Mouse (Mus musculus) cerebellum, adult (tissue): ENCODE measurements around the gene Ethe1.
A peak's percentile ranks its signal among the peaks of the same experiment; 100 is the strongest.

Source experiments
- ATAC-seq: cut with Nextera tagmentation; 2 replicates; pipeline ENCODE4 v1.9.2; 2017; ENCODE audit warnings: mild to moderate bottlenecking, moderate library complexity, mixed read lengths; ENCODE audit not compliant: insufficient number of reproducible peaks, low FRiP score, low TSS enrichment

The Ethe1 gene

DNA sequence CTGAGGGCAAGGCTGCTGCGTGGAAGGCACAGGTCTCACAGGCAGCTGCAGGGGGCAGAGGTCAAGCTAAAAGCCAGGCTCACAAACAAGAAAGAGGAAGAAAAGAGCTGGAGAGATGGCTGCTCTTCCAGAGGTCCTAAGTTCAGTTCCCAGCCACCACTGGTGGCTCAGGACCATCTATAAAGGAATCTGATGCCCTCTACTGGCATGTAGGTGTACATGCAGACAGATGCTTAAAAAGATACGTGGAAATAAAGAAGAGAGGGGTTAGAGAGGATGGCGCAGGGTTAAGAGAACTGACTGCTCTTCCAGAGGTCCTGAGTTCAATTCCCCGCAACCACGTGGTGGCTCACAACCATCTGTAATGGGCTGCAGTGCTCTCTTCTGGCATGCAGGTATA lies 14.9 kb upstream of the Ethe1 start:
- no peak for ATAC-seq

DNA sequence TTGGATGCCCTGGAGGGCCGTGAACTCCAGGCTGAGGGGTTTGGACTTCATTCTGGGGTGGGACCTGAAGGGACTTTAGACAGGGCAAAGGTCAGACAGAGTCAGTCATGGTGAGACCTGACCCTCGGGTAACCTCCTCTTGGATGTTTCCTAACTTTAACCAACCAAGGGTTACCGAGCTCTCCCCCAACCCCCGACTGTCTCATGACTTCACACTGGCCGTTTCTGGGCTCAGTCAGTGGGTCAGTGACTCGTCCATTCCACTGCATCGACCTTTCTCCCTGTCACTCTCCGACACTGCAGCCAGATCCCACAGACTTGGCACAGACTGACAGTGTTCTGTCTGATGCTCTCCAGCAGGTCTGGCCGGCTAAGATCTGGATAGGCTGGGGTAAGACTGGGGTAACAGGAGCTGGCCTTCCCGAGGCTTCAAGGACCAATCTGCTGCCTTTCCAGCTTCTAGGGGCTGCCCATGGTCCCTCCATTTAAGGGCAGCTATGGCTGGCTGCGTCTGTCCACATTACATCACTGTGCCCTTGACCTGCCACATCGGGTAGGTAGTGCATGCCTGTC lies 13.0 kb upstream of the Ethe1 start:
- ATAC-seq = no peak

DNA sequence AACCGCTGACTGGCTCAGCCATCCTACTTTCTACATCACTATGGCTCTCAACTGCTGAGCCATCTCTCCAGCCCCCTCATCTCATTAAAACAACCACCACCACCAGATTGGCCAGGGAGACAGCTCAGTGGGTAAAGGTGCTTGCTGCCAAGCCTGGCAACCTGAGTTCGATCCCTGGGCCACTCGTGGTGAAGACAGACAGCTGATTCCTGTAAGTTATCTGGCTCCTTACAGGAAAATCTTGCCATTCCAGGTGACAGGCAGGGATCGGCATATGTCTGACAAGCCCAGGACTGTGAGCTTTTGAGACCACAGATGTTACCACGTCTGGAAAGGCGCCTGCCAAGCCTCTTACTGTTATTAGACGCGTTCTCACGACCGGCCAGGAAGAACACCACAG lies 9.5 kb upstream of the Ethe1 start:
- ATAC-seq = no peak

GRCm38 (mm10) chr7:24584876-24585275 lies 2.5 kb upstream of the Ethe1 start:
- ATAC-seq = no peak

- no peak for ATAC-seq
Measured at GRCm38 (mm10) chr7:24585995-24586394, 1.3 kb upstream of the Ethe1 start.

DNA sequence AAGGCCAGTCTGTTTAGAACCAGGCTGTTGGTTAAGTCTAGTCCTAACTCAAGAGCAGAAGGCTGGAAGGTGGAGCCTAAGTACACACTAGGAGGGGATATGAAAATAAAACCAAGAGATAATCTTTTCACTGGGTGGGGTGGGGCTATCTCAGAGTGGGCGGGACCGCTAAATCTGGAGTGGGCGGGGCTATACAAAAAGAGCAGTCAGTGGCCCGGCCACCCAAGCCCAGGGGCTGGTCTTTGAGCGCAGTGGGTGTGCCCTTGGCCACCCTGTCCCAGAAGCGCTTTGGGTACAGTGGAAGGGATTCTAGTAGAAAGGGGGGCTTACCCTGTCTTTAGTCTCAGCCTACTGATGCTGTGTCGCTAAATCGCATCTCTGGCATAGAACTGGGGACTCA lies 515 bp upstream of the Ethe1 start:
- ATAC-seq = no peak

DNA sequence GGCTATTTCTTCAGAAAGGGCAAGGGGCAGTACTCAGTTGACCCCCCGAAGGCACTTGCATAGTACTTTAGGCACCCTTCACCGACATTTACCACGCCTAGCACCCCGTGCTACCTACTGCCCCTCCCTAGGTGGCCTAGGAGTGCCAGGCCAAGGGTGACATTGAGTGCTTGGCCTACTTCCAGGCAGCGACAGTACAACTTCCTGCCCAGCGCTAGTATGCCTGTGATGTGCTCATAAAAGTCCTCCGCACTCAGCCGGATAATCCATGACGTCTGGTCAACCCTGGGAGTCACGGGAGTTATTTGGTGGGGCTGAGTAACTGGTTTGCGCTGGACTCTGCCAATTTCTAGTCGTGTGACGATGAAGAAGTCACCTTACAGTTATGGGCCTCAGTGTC lies 993 bp downstream of the Ethe1 start:
- ATAC-seq = no peak

- no peak for ATAC-seq
Measured at GRCm38 (mm10) chr7:24591735-24592134, 4.4 kb downstream of the Ethe1 start.

- ATAC-seq = no peak
Measured at GRCm38 (mm10) chr7:24592163-24592562, 4.8 kb downstream of the Ethe1 start.

DNA sequence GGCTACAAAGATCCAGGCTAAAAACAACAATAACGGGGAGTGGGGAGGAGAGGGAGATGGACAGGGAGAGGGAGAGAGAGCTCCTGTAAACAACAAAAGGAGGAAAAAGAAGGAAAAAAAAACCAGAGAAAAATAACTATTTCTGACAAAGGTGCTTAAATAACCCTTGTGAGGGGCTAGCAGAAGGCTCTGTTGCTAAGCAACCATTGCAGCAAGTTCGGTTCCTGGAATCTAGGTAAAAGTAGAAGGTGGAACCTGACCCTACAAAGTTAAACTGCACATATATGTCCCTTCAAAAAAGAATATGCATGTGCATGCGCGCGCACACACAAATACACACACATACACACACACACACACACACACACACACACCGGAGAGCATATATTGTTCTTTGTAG lies 5.4 kb downstream of the Ethe1 start:
- ATAC-seq = no peak

GRCm38 (mm10) chr7:24593621-24594308 lies 6.4 kb downstream of the Ethe1 start:
- ATAC-seq = peak; percentile 87; the same call in 1 of the 2 replicates

- no peak for ATAC-seq
Measured at GRCm38 (mm10) chr7:24594309-24594803, 7.0 kb downstream of the Ethe1 start.

DNA sequence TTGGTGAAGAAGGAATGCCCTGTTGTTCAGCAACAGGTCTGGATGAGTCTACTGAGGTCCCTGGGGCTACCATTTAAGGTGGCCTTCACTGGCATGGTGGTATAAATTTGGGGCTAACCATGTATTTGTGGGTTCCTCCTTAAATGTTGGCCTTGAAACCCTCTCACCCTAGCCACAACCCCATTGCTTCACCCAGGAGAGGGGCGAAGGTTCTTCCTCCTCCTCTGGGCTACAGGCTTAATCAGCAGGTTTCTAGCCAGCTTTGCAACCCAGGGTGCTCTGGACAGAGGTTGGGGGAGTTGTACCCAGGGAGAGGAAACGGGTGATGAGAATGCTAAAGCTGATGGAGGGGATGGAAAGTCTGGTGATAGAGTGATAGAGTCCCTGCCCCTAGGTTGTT lies 8.1 kb downstream of the Ethe1 start:
- ATAC-seq = no peak

GRCm38 (mm10) chr7:24598121-24598520 lies 10.8 kb downstream of the Ethe1 start:
- ATAC-seq = no peak

DNA sequence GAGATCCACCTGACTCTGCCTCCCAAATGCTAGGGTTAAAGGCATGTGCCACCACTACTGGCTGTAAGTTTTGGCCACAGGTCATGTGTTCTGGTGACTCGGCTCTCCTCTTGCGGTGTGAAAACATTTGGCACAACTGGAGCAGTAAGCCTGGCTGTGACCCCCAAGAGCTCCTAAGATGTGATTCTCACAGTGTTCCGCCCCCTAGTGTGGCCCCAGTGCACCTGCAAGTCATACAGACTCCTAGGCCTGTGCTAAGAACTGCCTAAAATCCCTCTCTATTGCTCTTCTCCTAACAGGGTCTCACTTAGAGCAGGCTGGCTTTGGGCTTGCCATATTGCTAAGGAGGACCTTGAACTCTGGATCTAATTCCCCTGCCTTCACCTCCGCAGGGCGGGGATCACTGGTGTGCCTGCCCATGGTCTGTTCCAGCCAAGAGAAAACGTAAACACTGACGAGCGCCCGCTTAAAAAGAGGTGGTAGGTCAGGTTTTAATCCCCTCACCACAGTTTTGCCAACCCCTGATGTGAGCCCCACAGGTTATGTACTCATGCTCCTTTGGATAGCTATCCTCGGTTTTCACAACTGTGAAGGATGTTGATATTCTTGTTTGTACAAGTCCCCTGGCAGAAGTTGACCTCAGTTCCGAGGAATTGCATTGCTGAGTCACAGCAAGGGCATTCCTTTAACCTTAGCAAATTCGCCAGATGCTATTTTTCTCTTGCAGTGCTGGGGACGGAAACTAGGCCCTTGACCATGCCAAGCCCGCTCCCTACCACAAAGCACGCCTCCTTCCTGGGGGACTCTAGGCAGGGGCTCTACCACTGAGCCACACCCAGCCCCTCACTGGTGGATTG lies 12.1 kb downstream of the Ethe1 start:
- ATAC-seq = no peak

DNA sequence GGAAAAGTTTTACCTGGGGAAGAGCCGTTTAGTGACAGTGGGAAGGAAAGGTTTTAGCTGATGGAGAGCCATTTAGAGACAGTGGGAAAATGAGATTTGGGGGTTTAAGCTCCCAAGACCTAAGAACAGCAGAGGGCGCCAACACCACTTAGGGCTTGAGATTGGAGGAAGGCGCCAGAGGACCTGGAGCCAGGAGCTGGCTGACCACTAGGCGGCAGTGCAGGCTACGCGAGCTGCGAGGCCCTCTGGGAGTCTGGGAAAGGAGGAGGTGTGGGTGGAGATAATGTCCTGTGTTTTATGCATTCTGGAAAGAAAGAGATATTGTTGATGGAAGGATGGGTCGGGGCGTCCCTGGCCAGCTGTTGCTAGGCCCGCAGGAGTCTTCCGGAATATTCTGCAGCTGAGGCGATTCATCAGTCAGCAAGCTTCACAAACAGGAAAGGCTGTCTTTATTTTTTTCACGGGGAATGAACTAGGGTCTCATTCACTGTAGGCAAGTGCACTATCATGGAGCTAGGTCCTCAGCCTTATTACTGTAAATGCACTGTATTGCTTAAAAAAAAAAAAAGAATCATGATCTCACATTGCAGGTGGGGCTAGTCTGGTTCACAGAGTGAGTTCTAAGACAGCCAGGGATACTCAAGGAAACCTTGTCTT lies 13.7 kb downstream of the Ethe1 start:
- ATAC-seq = peak; percentile 89

- no peak for ATAC-seq
Measured at GRCm38 (mm10) chr7:24605561-24605960, 18.2 kb downstream of the Ethe1 start.

DNA sequence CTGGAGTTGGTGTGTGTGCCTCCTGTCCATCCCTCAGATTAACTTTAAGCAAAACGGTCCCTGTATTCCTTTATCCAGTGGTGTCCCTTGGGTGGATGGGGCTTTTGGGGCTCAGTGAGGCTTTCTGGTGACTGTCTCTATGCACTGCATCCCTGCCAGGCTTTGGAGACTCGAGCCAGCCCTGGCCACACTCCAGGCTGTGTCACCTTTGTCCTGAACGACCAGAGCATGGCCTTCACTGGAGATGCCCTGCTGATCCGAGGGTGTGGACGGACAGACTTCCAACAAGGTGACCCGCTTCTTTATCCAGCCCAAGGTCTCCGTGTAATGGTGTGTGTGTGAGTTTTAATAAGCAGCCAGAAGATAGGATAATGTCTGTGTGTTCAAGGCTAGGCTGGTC lies 18.7 kb downstream of the Ethe1 start:
- ATAC-seq = no peak

GRCm38 (mm10) chr7:24608017-24608416 lies 20.7 kb downstream of the Ethe1 start:
- ATAC-seq = peak; percentile 52; the same call in 1 of the 2 replicates

- no peak for ATAC-seq
Measured at GRCm38 (mm10) chr7:24608561-24608960, 21.2 kb downstream of the Ethe1 start.
